Mouse (Mus musculus): ENCODE measurements around the gene Zbtb48. TPM values are rescaled to one million over a fixed set of nuclear protein-coding genes. Genes with fewer than 3 reads are reported as not detected.

Gene Zbtb48
- total and polyA plus RNA-seq, 3 experiments, result 12.1 to 21.4 TPM; not detected in 1

- Histone ChIP-seq H3K36me3 (ENCODE audit: control insufficient read depth in 1 of 2, insufficient read depth in 2 of 2, low read length in 2 of 2) (no peaks in the 10 kb centered on the region), H3K9me3 (replicated peaks; ENCODE audit: insufficient read depth, low read length) (no peaks in the 10 kb centered on the region), H3K4me1 (ENCODE audit: control insufficient read depth in 1 of 2, insufficient read depth in 2 of 2, low read length in 2 of 2) (no peaks in the 10 kb centered on the region), H3K27me3 (ENCODE audit: control insufficient read depth in 1 of 2, insufficient read depth in 2 of 2, low read length in 2 of 2) (no peaks in the 10 kb centered on the region), H3K79me2 (ENCODE audit: control insufficient read depth, insufficient read depth, low read length, poor library complexity) (no peaks in the 10 kb centered on the region), H3K27ac (ENCODE audit: control insufficient read depth, low read depth, low read length) (no peak overlapping the region), H3K4me3 (ENCODE audit: control insufficient read depth in 1 of 2, insufficient read depth in 1 of 2, low read depth in 2 of 2, low read length in 2 of 2) (no peak overlapping the region), H3K9ac (ENCODE audit: control insufficient read depth, low read depth, low read length, poor library complexity, severe bottlenecking) (no peak overlapping the region)
- TF ChIP-seq TCF12 (IDR thresholded peaks at IDR 0.05; ENCODE audit: low read depth, low read length) (no peak), GABPA (IDR thresholded peaks at IDR 0.05; ENCODE audit: low read depth, low read length) (no peak), SIN3A (IDR thresholded peaks at IDR 0.05; ENCODE audit: low read length) (no peak), CTCF (IDR thresholded peaks at IDR 0.05 in 2 of 3, conservative IDR thresholded peaks at IDR 0.05 in 1 of 3; ENCODE audit: control insufficient read depth in 1 of 3, insufficient read depth in 1 of 3, low read depth in 2 of 3, low read length in 3 of 3, poor library complexity in 1 of 3, severe bottlenecking in 1 of 3) (peak; percentile 17 to 56 (median 40); a peak in 4 of 6 replicates), MAX (IDR thresholded peaks at IDR 0.05; ENCODE audit: low read length) (no peak), SMC3 (IDR thresholded peaks at IDR 0.05; ENCODE audit: low read depth, low read length) (peak; percentile 19)
- peak; percentile 35 for DNase-seq (ENCODE audit: low read depth, low spot score)
Observed at GRCm38 (mm10) chr4:152074548-152074947, 47.1 kb upstream of the Zbtb48 start.

- TF ChIP-seq BHLHE40 (IDR thresholded peaks at IDR 0.05; ENCODE audit: borderline replicate concordance, low read depth, low read length), result no peak
- TF ChIP-seq CHD1 (IDR thresholded peaks at IDR 0.05; ENCODE audit: low read depth, low read length), result no peak
- TF ChIP-seq HCFC1 (IDR thresholded peaks at IDR 0.05; ENCODE audit: low read depth, low read length), result no peak
- TF ChIP-seq POLR2A (IDR thresholded peaks at IDR 0.05; ENCODE audit: control insufficient read depth in 1 of 2, insufficient read depth in 1 of 2, low read depth in 1 of 2, low read length in 2 of 2, poor library complexity in 1 of 2), result no peak
- no peak for TF ChIP-seq ETS1 (IDR thresholded peaks at IDR 0.05; ENCODE audit: low read depth, low read length)
- TF ChIP-seq MXI1 (IDR thresholded peaks at IDR 0.05; ENCODE audit: low read depth, low read length), result no peak
- TF ChIP-seq USF2 (IDR thresholded peaks at IDR 0.05; ENCODE audit: borderline replicate concordance in 1 of 2, insufficient read depth in 1 of 2, low read depth in 1 of 2, low read length in 2 of 2), result no peak
- no peak for TF ChIP-seq JUND (IDR thresholded peaks at IDR 0.05; ENCODE audit: low read depth, low read length)
- Histone ChIP-seq H3K79me2 (ENCODE audit: control insufficient read depth, insufficient read depth, low read length, poor library complexity) (no peaks in the 10 kb centered on the region), H3K27ac (ENCODE audit: control insufficient read depth, low read depth, low read length) (no peak overlapping the region), H3K4me3 (ENCODE audit: control insufficient read depth in 1 of 2, insufficient read depth in 1 of 2, low read depth in 2 of 2, low read length in 2 of 2) (no peak overlapping the region), H3K9ac (ENCODE audit: control insufficient read depth, low read depth, low read length, poor library complexity, severe bottlenecking) (no peak overlapping the region), H3K4me1 (ENCODE audit: control insufficient read depth in 1 of 2, insufficient read depth in 2 of 2, low read length in 2 of 2) (no peaks in the 10 kb centered on the region), H3K36me3 (ENCODE audit: control insufficient read depth in 1 of 2, insufficient read depth in 2 of 2, low read length in 2 of 2) (no peaks in the 10 kb centered on the region), H3K27me3 (ENCODE audit: control insufficient read depth in 1 of 2, insufficient read depth in 2 of 2, low read length in 2 of 2) (no peaks in the 10 kb centered on the region), H3K9me3 (replicated peaks; ENCODE audit: insufficient read depth, low read length) (no peaks in the 10 kb centered on the region)
- no peak for DNase-seq (ENCODE audit: low read depth, low spot score)
Observed at GRCm38 (mm10) chr4:152073715-152074114, 46.2 kb upstream of the Zbtb48 start.

- TF ChIP-seq ZC3H11A (IDR thresholded peaks at IDR 0.05; ENCODE audit: low read depth, low read length) (no peak), MYB (IDR thresholded peaks at IDR 0.05; ENCODE audit: low read depth, low read length) (no peak), BHLHE40 (IDR thresholded peaks at IDR 0.05; ENCODE audit: borderline replicate concordance, low read depth, low read length) (no peak), POLR2AphosphoS2 (IDR thresholded peaks at IDR 0.05; ENCODE audit: low read length) (no peak), SIN3A (IDR thresholded peaks at IDR 0.05; ENCODE audit: low read length) (no peak), POLR2AphosphoS5 (IDR thresholded peaks at IDR 0.05; ENCODE audit: borderline replicate concordance, low read depth, low read length) (no peak), GATA1 (IDR thresholded peaks at IDR 0.05; ENCODE audit: low read depth, low read length) (no peak), MYC (IDR thresholded peaks at IDR 0.05; ENCODE audit: low read depth, low read length) (no peak), TAL1 (IDR thresholded peaks at IDR 0.05; ENCODE audit: low read length) (no peak)
- H3K4me1 ChIP-seq (ENCODE audit: control insufficient read depth in 1 of 2, insufficient read depth in 2 of 2, low read length in 2 of 2), result no peaks in the 10 kb centered on the region
- no peak overlapping the region for H3K4me3 ChIP-seq (ENCODE audit: control insufficient read depth in 1 of 2, insufficient read depth in 1 of 2, low read depth in 2 of 2, low read length in 2 of 2)
- H3K27me3 ChIP-seq (ENCODE audit: control insufficient read depth in 1 of 2, insufficient read depth in 2 of 2, low read length in 2 of 2), result no peaks in the 10 kb centered on the region
- DNase-seq (ENCODE audit: low read depth, low spot score), result no peak
- H3K36me3 ChIP-seq (ENCODE audit: control insufficient read depth in 1 of 2, insufficient read depth in 2 of 2, low read length in 2 of 2), result no peaks in the 10 kb centered on the region
- H3K9me3 ChIP-seq (replicated peaks; ENCODE audit: insufficient read depth, low read length), result no peaks in the 10 kb centered on the region
- no peak overlapping the region for H3K27ac ChIP-seq (ENCODE audit: control insufficient read depth, low read depth, low read length)
- H3K9ac ChIP-seq (ENCODE audit: control insufficient read depth, low read depth, low read length, poor library complexity, severe bottlenecking), result no peak overlapping the region
- H3K79me2 ChIP-seq (ENCODE audit: control insufficient read depth, insufficient read depth, low read length, poor library complexity), result no peaks in the 10 kb centered on the region
Observed at GRCm38 (mm10) chr4:152072655-152073054, 45.2 kb upstream of the Zbtb48 start.
